Mouse (Mus musculus): ENCODE data around the gene Cercam.

DNA sequence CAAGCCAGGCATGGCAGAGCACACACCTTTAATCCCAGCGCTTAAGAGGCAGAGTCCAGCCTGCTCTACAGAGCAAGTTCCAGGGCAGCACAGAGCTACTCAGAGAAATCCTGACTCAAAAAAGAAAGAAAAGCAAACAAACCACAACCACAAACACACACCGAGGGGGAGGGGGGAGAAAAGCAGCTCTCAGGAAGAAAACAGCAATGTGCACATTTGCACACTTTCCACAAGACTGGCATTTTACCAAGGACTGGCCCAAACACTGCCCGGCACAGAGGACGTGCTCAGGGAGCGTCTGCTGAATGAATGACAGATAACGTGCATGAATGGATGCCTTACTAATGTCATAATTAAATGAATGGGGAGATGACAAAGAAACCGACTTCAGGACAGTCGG is 19.9 kb upstream of the Cercam start:
- TF ChIP-seq CTCF (IDR thresholded peaks at IDR 0.05; ENCODE audit: borderline replicate concordance, insufficient read depth, low read length) (no peak), POLR2A (IDR thresholded peaks at IDR 0.05; ENCODE audit: low read depth, low read length) (no peak)

All from embryonic fibroblast, embryonic 13.5 days (primary cell).